Mouse (Mus musculus) hindbrain, embryonic 12.5 days (tissue): ENCODE results near the gene Sox6. TPM values are rescaled to one million over a fixed set of nuclear protein-coding genes. Genes with fewer than 3 reads are reported as not detected.
A peak's percentile ranks its signal among the peaks of the same experiment; 100 is the strongest.

ENCODE experiments used
- ATAC-seq: fragments of 200-750 bp; cut with Nextera tagmentation; 2 replicates; pipeline ENCODE4 v1.8.0; 2017; ENCODE audit warnings: moderate TSS enrichment; ENCODE audit not compliant: low FRiP score
- H3K27ac ChIP-seq: fragments of 300-500 bp; sonication (generic); 2 replicates; pipeline ENCODE4 v1.5.1; 2016; ENCODE audit warnings: mild to moderate bottlenecking
- H3K27me3 ChIP-seq: fragments of 300-500 bp; sonication (generic); 2 replicates; pipeline ENCODE4 v1.6.1; 2016; ENCODE audit warnings: mild to moderate bottlenecking
- H3K36me3 ChIP-seq: fragments of 300-500 bp; sonication (generic); 2 replicates; pipeline ENCODE4 v1.6.1; 2016; ENCODE audit warnings: mild to moderate bottlenecking
- H3K4me1 ChIP-seq: fragments of 300-500 bp; sonication (generic); 2 replicates; pipeline ENCODE4 v1.6.1; 2016
- H3K4me2 ChIP-seq: fragments of 300-500 bp; sonication (generic); replicated peaks from 2 replicates; pipeline ENCODE4 v1.6.1; 2016; ENCODE audit warnings: mild to moderate bottlenecking
- H3K4me3 ChIP-seq: fragments of 300-500 bp; sonication (generic); 2 replicates; pipeline ENCODE4 v1.5.1; 2016; ENCODE audit warnings: mild to moderate bottlenecking
- H3K9ac ChIP-seq: fragments of 300-500 bp; sonication (generic); 2 replicates; pipeline ENCODE4 v1.6.1; 2016; ENCODE audit warnings: mild to moderate bottlenecking, moderate library complexity
- H3K9me3 ChIP-seq: fragments of 300-500 bp; sonication (generic); replicated peaks from 2 replicates; pipeline ENCODE4 v1.6.1; 2016; ENCODE audit warnings: mild to moderate bottlenecking
- WGBS: fragments of 180-500 bp; shearing (Covaris S2); methylation state at CpG from one replicate; pipeline ENCODE4 v1.1.7; 2016; 5-methylcytosine and 5-hydroxymethylcytosine counted together
- polyA plus RNA-seq: library from polyadenylated mRNA; unstranded; fragments of >200 nt; fragmentation: Nextera tagmentation; extraction: Ambion mirVana; gene quantifications from 2 replicates; pipeline ENCODE4 v1.2.1, GENCODE M21; 2016

Sox6 gene
- polyA plus RNA-seq, 1 experiment from 2014 or later = 55.3 TPM

- Histone ChIP-seq H3K27ac (no peak overlapping the region), H3K4me2 (no peak overlapping the region), H3K36me3 (no peaks in the 10 kb centered on the region), H3K9me3 (no peaks in the 10 kb centered on the region), H3K4me3 (no peak overlapping the region), H3K9ac (no peak overlapping the region), H3K27me3 (no peaks in the 10 kb centered on the region), H3K4me1 (peaks cover 23% of the 10 kb centered on the region)
- no peak for ATAC-seq
- 31% methylated on average over 3 of the region's 3 CpGs for WGBS
Observed at GRCm38 (mm10) chr7:115751083-115751482, 287.5 kb downstream of the Sox6 start.

- no peak overlapping the region for H3K4me2 ChIP-seq
- H3K4me1 ChIP-seq = peaks cover 23% of the 10 kb centered on the region
- WGBS = 36% methylated on average over 8 of the region's 8 CpGs
- H3K4me3 ChIP-seq = no peak overlapping the region
- H3K27me3 ChIP-seq = no peaks in the 10 kb centered on the region
- no peaks in the 10 kb centered on the region for H3K36me3 ChIP-seq
- H3K27ac ChIP-seq = no peak overlapping the region
- H3K9ac ChIP-seq = no peak overlapping the region
- no peak for ATAC-seq
- H3K9me3 ChIP-seq = no peaks in the 10 kb centered on the region
Observed at GRCm38 (mm10) chr7:115750275-115750825, 288.2 kb downstream of the Sox6 start.

GRCm38 (mm10) chr7:115747541-115747940 is 291.1 kb downstream of the Sox6 start:
- no peak for ATAC-seq
- 80% methylated on average over 7 of the region's 7 CpGs for WGBS
- H3K4me2 ChIP-seq = no peak overlapping the region

GRCm38 (mm10) chr7:115745672-115746253 is 292.8 kb downstream of the Sox6 start:
- no peak for ATAC-seq
- H3K27ac ChIP-seq = no peak overlapping the region

More at GRCm38 (mm10) chr7:115747541-115747940, 291.1 kb downstream of the Sox6 start:
- Histone ChIP-seq H3K27ac (no peak overlapping the region), H3K9me3 (no peaks in the 10 kb centered on the region), H3K4me3 (no peak overlapping the region), H3K36me3 (no peaks in the 10 kb centered on the region), H3K27me3 (no peaks in the 10 kb centered on the region), H3K9ac (no peak overlapping the region), H3K4me1 (peaks cover 22% of the 10 kb centered on the region)

GRCm38 (mm10) chr7:115734137-115734536 is 304.5 kb downstream of the Sox6 start:
- H3K9ac ChIP-seq = no peak overlapping the region
- H3K27me3 ChIP-seq = no peaks in the 10 kb centered on the region
- ATAC-seq = no peak
- H3K4me2 ChIP-seq = no peak overlapping the region
- H3K4me3 ChIP-seq = no peak overlapping the region
- H3K4me1 ChIP-seq = peaks cover 5% of the 10 kb centered on the region; the same call in 1 of the 2 replicates
- no peak overlapping the region for H3K27ac ChIP-seq
- no peaks in the 10 kb centered on the region for H3K9me3 ChIP-seq
- no peaks in the 10 kb centered on the region for H3K36me3 ChIP-seq
- 70% methylated on average over 7 of the region's 7 CpGs for WGBS

More at GRCm38 (mm10) chr7:115745672-115746253, 292.8 kb downstream of the Sox6 start:
- 71% methylated on average over 4 of the region's 4 CpGs for WGBS
- Histone ChIP-seq H3K4me1 (peaks cover 7% of the 10 kb centered on the region), H3K4me3 (no peak overlapping the region), H3K9ac (no peak overlapping the region), H3K4me2 (no peak overlapping the region), H3K36me3 (no peaks in the 10 kb centered on the region), H3K27me3 (no peaks in the 10 kb centered on the region), H3K9me3 (no peaks in the 10 kb centered on the region)

- H3K4me2 ChIP-seq = no peak overlapping the region
- H3K4me3 ChIP-seq = no peak overlapping the region
- WGBS = 55% methylated on average over 1 of the region's 1 CpGs
- ATAC-seq = no peak
- peaks cover 5% of the 10 kb centered on the region; the same call in 1 of the 2 replicates for H3K4me1 ChIP-seq
- no peaks in the 10 kb centered on the region for H3K27me3 ChIP-seq
- no peaks in the 10 kb centered on the region for H3K36me3 ChIP-seq
- H3K9ac ChIP-seq = no peak overlapping the region
- H3K27ac ChIP-seq = no peak overlapping the region
- no peaks in the 10 kb centered on the region for H3K9me3 ChIP-seq
Observed at GRCm38 (mm10) chr7:115732824-115733223, 305.8 kb downstream of the Sox6 start.

- Histone ChIP-seq H3K36me3 (no peaks in the 10 kb centered on the region), H3K4me1 (peaks cover 10% of the 10 kb centered on the region), H3K4me2 (no peak overlapping the region), H3K4me3 (no peak overlapping the region), H3K9ac (no peak overlapping the region), H3K9me3 (no peaks in the 10 kb centered on the region), H3K27ac (no peak overlapping the region), H3K27me3 (no peaks in the 10 kb centered on the region)
- 94% methylated on average over 2 of the region's 2 CpGs for WGBS
- ATAC-seq = no peak
Observed at GRCm38 (mm10) chr7:115726776-115727175, 311.8 kb downstream of the Sox6 start.

- H3K36me3 ChIP-seq = no peaks in the 10 kb centered on the region
- no peak overlapping the region for H3K9ac ChIP-seq
- H3K27me3 ChIP-seq = no peaks in the 10 kb centered on the region
- 88% methylated on average over 2 of the region's 2 CpGs for WGBS
- H3K9me3 ChIP-seq = no peaks in the 10 kb centered on the region
- ATAC-seq = no peak
- no peak overlapping the region for H3K27ac ChIP-seq
- H3K4me3 ChIP-seq = no peak overlapping the region
- no peak overlapping the region for H3K4me2 ChIP-seq
- peaks cover 15% of the 10 kb centered on the region for H3K4me1 ChIP-seq
Observed at GRCm38 (mm10) chr7:115724404-115724803, 314.2 kb downstream of the Sox6 start.

GRCm38 (mm10) chr7:115721624-115722540 is 316.7 kb downstream of the Sox6 start:
- Histone ChIP-seq H3K4me1 (peaks cover 15% of the 10 kb centered on the region), H3K9ac (no peak overlapping the region), H3K27me3 (no peaks in the 10 kb centered on the region), H3K27ac (peak overlapping the region; percentile 70; the same call in 1 of the 2 replicates), H3K4me3 (no peak overlapping the region), H3K4me2 (no peak overlapping the region), H3K36me3 (no peaks in the 10 kb centered on the region), H3K9me3 (no peaks in the 10 kb centered on the region)
- peak; percentile 58 for ATAC-seq
- WGBS = 8% methylated on average over 7 of the region's 7 CpGs

- no peak for ATAC-seq
- no peak overlapping the region for H3K27ac ChIP-seq
- no peaks in the 10 kb centered on the region for H3K27me3 ChIP-seq
- peaks cover 15% of the 10 kb centered on the region for H3K4me1 ChIP-seq
- no peaks in the 10 kb centered on the region for H3K9me3 ChIP-seq
- 90% methylated on average over 3 of the region's 3 CpGs for WGBS
- H3K4me3 ChIP-seq = no peak overlapping the region
- H3K4me2 ChIP-seq = no peak overlapping the region
- H3K9ac ChIP-seq = no peak overlapping the region
- no peaks in the 10 kb centered on the region for H3K36me3 ChIP-seq
Observed at GRCm38 (mm10) chr7:115719791-115720190, 318.8 kb downstream of the Sox6 start.

- 36% methylated on average over 2 of the region's 2 CpGs for WGBS
- H3K4me2 ChIP-seq = no peak overlapping the region
- ATAC-seq = no peak
- H3K36me3 ChIP-seq = no peaks in the 10 kb centered on the region
- no peak overlapping the region for H3K27ac ChIP-seq
- no peaks in the 10 kb centered on the region for H3K9me3 ChIP-seq
- no peaks in the 10 kb centered on the region for H3K27me3 ChIP-seq
- no peak overlapping the region for H3K4me3 ChIP-seq
- peaks cover 2% of the 10 kb centered on the region; the same call in 1 of the 2 replicates for H3K4me1 ChIP-seq
- no peak overlapping the region for H3K9ac ChIP-seq
Observed at GRCm38 (mm10) chr7:115706141-115706540, 332.5 kb downstream of the Sox6 start.

GRCm38 (mm10) chr7:115698105-115698504 is 340.5 kb downstream of the Sox6 start:
- Histone ChIP-seq H3K27ac (no peak overlapping the region), H3K27me3 (no peaks in the 10 kb centered on the region), H3K9ac (no peak overlapping the region), H3K9me3 (0 out of 2 replicates have a peak, but pooled peaks cover 4% of the 10 kb centered on the region), H3K4me3 (no peak overlapping the region), H3K4me1 (no peaks in the 10 kb centered on the region), H3K4me2 (no peak overlapping the region), H3K36me3 (no peaks in the 10 kb centered on the region)
- WGBS = 83% methylated on average over 1 of the region's 1 CpGs
- no peak for ATAC-seq
